Mouse (Mus musculus) testis, adult 2 months (tissue): ENCODE measurements around the gene Ttpal. TPM values are rescaled to one million over a fixed set of nuclear protein-coding genes. Genes with fewer than 3 reads are reported as not detected.

ENCODE experiments used
- H3K27ac ChIP-seq: fragments of 200-500 bp; 2 replicates; pipeline ENCODE4 v1.5.1; 2012; ENCODE audit warnings: low read depth, low read length; ENCODE audit not compliant: control insufficient read depth, insufficient read depth
- H3K27me3 ChIP-seq: fragments of 200-500 bp; 2 replicates; pipeline ENCODE4 v1.6.1; 2012; ENCODE audit warnings: mild to moderate bottlenecking, low read length, moderate library complexity; ENCODE audit not compliant: control insufficient read depth, insufficient read depth
- H3K36me3 ChIP-seq: fragments of 200-500 bp; 2 replicates; pipeline ENCODE4 v1.6.1; 2012; ENCODE audit warnings: mild to moderate bottlenecking, low read length; ENCODE audit not compliant: control insufficient read depth, insufficient read depth
- H3K4me1 ChIP-seq: fragments of 200-500 bp; 2 replicates; pipeline ENCODE4 v1.6.1; 2012; ENCODE audit warnings: low read length; ENCODE audit not compliant: control insufficient read depth, insufficient read depth
- H3K4me3 ChIP-seq: fragments of 200-500 bp; 2 replicates; pipeline ENCODE4 v1.5.1; 2012; ENCODE audit warnings: low read depth, mild to moderate bottlenecking, low read length, moderate library complexity, mixed read lengths; ENCODE audit not compliant: control insufficient read depth
- CTCF ChIP-seq: fragments of 200-500 bp; IDR thresholded peaks from 2 replicates; pipeline ENCODE4 v1.5.1; 2012; ENCODE audit warnings: low read depth, mild to moderate bottlenecking, inconsistent platforms, low read length, moderate library complexity; ENCODE audit not compliant: control insufficient read depth, insufficient read depth, insufficient replicate concordance
- POLR2A ChIP-seq: fragments of 200-500 bp; IDR thresholded peaks from 2 replicates; pipeline ENCODE4 v1.6.1; 2012; ENCODE audit warnings: low read depth, mild to moderate bottlenecking, inconsistent platforms, low read length, moderate library complexity; ENCODE audit not compliant: control insufficient read depth
- polyA plus RNA-seq: library from polyadenylated mRNA; depleted of rRNA; stranded (reverse); fragments of >200 nt; gene quantifications from 2 replicates; pipeline ENCODE4 v1.2.3, GENCODE M21; 2012; rRNA removed

Ttpal gene
- polyA plus RNA-seq, 1 experiment, result 4.0 TPM

DNA sequence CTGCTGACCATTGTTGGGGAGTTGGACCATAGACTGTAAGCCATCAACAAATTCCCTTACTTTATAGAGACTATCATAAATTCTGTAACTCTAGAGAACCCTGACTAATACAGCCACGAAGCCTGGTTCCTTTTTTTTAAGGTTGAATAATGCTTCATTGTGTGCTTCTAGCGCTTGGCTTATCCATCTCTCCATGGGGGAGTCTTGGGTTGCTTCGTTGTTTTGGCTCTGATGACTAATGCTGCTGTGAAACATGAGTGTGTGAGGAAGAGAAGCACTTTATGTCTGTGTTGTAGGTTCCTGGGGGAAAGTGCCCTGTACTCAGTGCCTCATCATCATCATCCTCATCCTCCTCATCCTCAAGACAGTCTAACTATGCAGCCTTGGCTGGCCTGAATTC is 61.8 kb downstream of the Ttpal start:
- no peaks in the 10 kb centered on the region for H3K36me3 ChIP-seq
- no peaks in the 10 kb centered on the region for H3K27me3 ChIP-seq
- no peak for TF ChIP-seq POLR2A
- TF ChIP-seq CTCF, result no peak
- no peak overlapping the region for H3K4me3 ChIP-seq
- no peak overlapping the region; the same call in 1 of the 2 replicates for H3K27ac ChIP-seq
- peaks cover 8% of the 10 kb centered on the region for H3K4me1 ChIP-seq

DNA sequence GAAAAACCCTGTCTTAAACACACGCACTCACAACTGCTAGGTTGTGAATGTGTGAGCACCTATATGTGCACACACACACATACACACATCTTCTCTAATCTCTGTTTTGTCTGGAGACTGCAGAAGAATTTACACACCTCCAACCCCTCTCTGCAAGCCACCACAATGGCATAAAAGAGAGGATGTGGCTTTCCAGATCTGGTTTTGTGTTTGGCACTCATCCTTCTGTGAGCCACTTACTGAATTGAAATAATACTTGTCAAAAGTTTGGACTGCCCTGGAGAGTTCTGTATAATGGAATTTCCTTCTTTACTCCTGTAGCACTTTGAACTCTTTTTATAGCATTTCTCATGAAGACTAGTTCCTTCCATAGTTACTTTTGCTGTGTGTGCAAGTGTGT is 64.9 kb downstream of the Ttpal start:
- Histone ChIP-seq H3K4me3 (no peak overlapping the region), H3K4me1 (peaks cover 2% of the 10 kb centered on the region; the same call in 1 of the 2 replicates), H3K36me3 (no peaks in the 10 kb centered on the region), H3K27me3 (no peaks in the 10 kb centered on the region), H3K27ac (no peak overlapping the region)
- TF ChIP-seq CTCF, result no peak
- no peak for TF ChIP-seq POLR2A

Other genes with a start within 250 kb of the Ttpal start
- 2.3 and 3.6 TPM in 2 replicates for gene Jph2, start 204.3 kb upstream of the Ttpal start, polyA plus RNA-seq
- 209 and 304 TPM in 2 replicates for gene Oser1, start 177.6 kb upstream of the Ttpal start, polyA plus RNA-seq
- gene Gdap1l1, start 163.8 kb upstream of the Ttpal start, polyA plus RNA-seq, result 0.16 and 0.18 TPM in 2 replicates
- 3.4 and 3.6 TPM in 2 replicates for gene Fitm2, start 129.7 kb upstream of the Ttpal start, polyA plus RNA-seq
- gene R3hdml, start 110.0 kb upstream of the Ttpal start, polyA plus RNA-seq, result not detected in 2 replicates
- 0.07 and 0.10 TPM in 2 replicates for gene Hnf4a, start 95.5 kb upstream of the Ttpal start, polyA plus RNA-seq
- gene Serinc3, start 42.8 kb downstream of the Ttpal start, polyA plus RNA-seq, result 208 and 270 TPM in 2 replicates
- 319 and 325 TPM in 2 replicates for gene Pkig, start 56.1 kb downstream of the Ttpal start, polyA plus RNA-seq
- gene Ada, start 147.9 kb downstream of the Ttpal start, polyA plus RNA-seq, result 2.9 and 4.8 TPM in 2 replicates
- 4.9 and 5.1 TPM in 2 replicates for gene Ccn5, start 218.5 kb downstream of the Ttpal start, polyA plus RNA-seq